Mouse (Mus musculus): Measurements from ENCODE around the gene Ifnlr1.

DNA sequence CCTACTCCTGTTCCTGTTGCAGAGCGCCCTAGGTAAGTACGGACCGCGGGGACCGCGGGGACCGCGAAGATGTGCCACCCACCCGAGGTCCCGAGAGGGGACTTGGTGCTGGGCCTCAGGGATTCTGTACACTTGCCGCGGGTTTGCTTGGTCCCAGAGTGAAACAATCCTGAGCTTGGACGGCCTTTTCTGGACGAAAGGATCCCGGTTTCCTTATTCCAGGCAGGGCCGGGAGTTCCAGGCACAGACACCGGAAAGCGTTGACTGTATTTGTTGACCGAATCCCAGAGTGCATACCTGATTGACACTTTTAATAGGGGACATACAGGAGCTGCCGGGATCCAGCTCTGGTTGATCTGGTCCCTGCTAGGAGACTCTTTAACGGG, 474 bp downstream of the Ifnlr1 start:
- TF ChIP-seq ZC3H11A (IDR thresholded peaks at IDR 0.05; ENCODE audit: borderline replicate concordance, low read depth, low read length) (no peak), MAFK (IDR thresholded peaks at IDR 0.05; ENCODE audit: insufficient read depth, low read depth, low read length) (no peak), ZNF384 (IDR thresholded peaks at IDR 0.05; ENCODE audit: low read depth, low read length) (no peak), HCFC1 (IDR thresholded peaks at IDR 0.05; ENCODE audit: borderline replicate concordance, insufficient read depth, low read length) (no peak)
